ENCODE assay signal across 22 mouse cellular contexts in the genomic region with DNA sequence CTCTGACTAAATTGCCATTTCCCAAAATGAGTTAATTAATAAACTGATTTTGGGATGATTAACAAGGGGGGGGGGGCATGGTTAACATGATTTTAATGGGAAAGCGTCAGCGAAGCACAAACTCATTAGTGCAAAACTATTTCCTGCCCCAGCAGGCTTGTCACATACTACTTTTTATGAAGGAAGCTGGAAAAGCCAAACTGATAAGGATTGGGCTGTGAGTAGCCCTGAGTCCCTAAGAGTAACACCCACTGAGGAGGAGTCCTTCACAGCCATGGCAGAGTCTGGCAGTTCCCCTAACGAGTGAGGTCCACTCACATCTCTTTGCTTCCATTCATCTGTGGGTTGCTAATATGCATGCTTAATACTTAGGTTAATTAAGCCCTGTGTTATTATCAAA.
"Had no signal": no experiment of that assay in that cellular context is flagged by ENCODE, and none has a peak within 500 bp of the region (broad histone marks: within the 10 kb centered on the region; RNA-seq: fewer than 3 reads in every experiment).

No protein-coding gene starts in this region.

- DNase-seq: kidney, postnatal 25 days; left cerebral cortex, postnatal 4 days; lung, adult 18-20 months; lung, postnatal 14 days; lung, postnatal 4 days; right cerebral cortex, adult 18-20 months; right cerebral cortex, postnatal 14 days; right cerebral cortex, postnatal 4 days; thymus, adult 2 months; thymus, postnatal 14 days; thymus, postnatal 4 days had no signal

- ATAC-seq: intestine, postnatal 0 days; liver, embryonic 12.5 days; midbrain, embryonic 13.5 days; midbrain, embryonic 16.5 days had no signal

- H3K9ac ChIP-seq: limb, embryonic 12.5 days; limb, embryonic 15.5 days; liver, embryonic 12.5 days; liver, embryonic 15.5 days; lung, embryonic 15.5 days; midbrain, embryonic 13.5 days; neural tube, embryonic 13.5 days had no signal

- H3K4me2 ChIP-seq: limb, embryonic 12.5 days; limb, embryonic 15.5 days; liver, embryonic 12.5 days; liver, embryonic 15.5 days; lung, embryonic 15.5 days; midbrain, embryonic 13.5 days; neural tube, embryonic 13.5 days had no signal

- H3K4me3 ChIP-seq: limb, embryonic 12.5 days; limb, embryonic 15.5 days; liver, embryonic 12.5 days; liver, embryonic 15.5 days; lung, embryonic 15.5 days; midbrain, embryonic 13.5 days; myocyte; neural tube, embryonic 13.5 days had no signal

- H3K27me3 ChIP-seq: limb, embryonic 12.5 days; limb, embryonic 15.5 days; liver, embryonic 12.5 days; liver, embryonic 15.5 days; lung, embryonic 15.5 days; midbrain, embryonic 13.5 days had no signal

- H3K36me3 ChIP-seq: limb, embryonic 12.5 days; limb, embryonic 15.5 days; liver, embryonic 12.5 days; liver, embryonic 15.5 days; lung, embryonic 15.5 days; midbrain, embryonic 13.5 days; neural tube, embryonic 13.5 days had no signal

- H3K4me1 ChIP-seq: limb, embryonic 12.5 days; limb, embryonic 15.5 days; liver, embryonic 12.5 days; liver, embryonic 15.5 days; lung, embryonic 15.5 days had no signal

- H3K27ac ChIP-seq: limb, embryonic 12.5 days; limb, embryonic 15.5 days; liver, embryonic 12.5 days; liver, embryonic 15.5 days; lung, embryonic 15.5 days; midbrain, embryonic 13.5 days; neural tube, embryonic 13.5 days; stomach, postnatal 0 days had no signal

- H3K9me3 ChIP-seq: limb, embryonic 12.5 days; limb, embryonic 15.5 days; liver, embryonic 12.5 days; liver, embryonic 15.5 days; lung, embryonic 15.5 days; midbrain, embryonic 13.5 days; neural tube, embryonic 13.5 days had no signal
